Mouse (Mus musculus) cerebellum, adult 11-12 months (tissue): ENCODE results near the gene Crlf1.

ENCODE experiments used
- DNase-seq: peaks from one replicate; pipeline ENCODE4 v3.0.0; 2022

Gene Crlf1

GRCm38 (mm10) chr8:70527111-70527511, 34.2 kb downstream of the Crlf1 start:
- no peak for DNase-seq

- DNase-seq = peak; percentile 96
Measured at GRCm38 (mm10) chr8:70527512-70528181, 34.7 kb downstream of the Crlf1 start, which contains the start of the genes Fkbp8 and Kxd1. Gene Fkbp8, plus strand, starts transcription at chr8:70527724. Gene Kxd1, minus strand, starts transcription at chr8:70527956.

GRCm38 (mm10) chr8:70528182-70528797, 35.3 kb downstream of the Crlf1 start:
- DNase-seq = no peak

- no peak for DNase-seq
Measured at GRCm38 (mm10) chr8:70529299-70529698, 36.3 kb downstream of the Crlf1 start.

GRCm38 (mm10) chr8:70529741-70530161, 36.8 kb downstream of the Crlf1 start:
- no peak for DNase-seq

GRCm38 (mm10) chr8:70530314-70530713, 37.4 kb downstream of the Crlf1 start:
- DNase-seq = no peak

GRCm38 (mm10) chr8:70534281-70534680, 41.3 kb downstream of the Crlf1 start:
- DNase-seq = no peak

GRCm38 (mm10) chr8:70535221-70535620, 42.3 kb downstream of the Crlf1 start:
- DNase-seq = no peak

- DNase-seq = no peak
Measured at GRCm38 (mm10) chr8:70535701-70536100, 42.7 kb downstream of the Crlf1 start.

GRCm38 (mm10) chr8:70538024-70538579, 45.1 kb downstream of the Crlf1 start:
- DNase-seq = peak; percentile 81

GRCm38 (mm10) chr8:70538633-70539076, 45.7 kb downstream of the Crlf1 start:
- DNase-seq = peak; percentile 99

GRCm38 (mm10) chr8:70539077-70539813, 46.3 kb downstream of the Crlf1 start, which contains the start of gene Ell:
Gene Ell, plus strand, starts transcription at chr8:70539457.
- peak; percentile 98 for DNase-seq

GRCm38 (mm10) chr8:70540013-70540506, 47.1 kb downstream of the Crlf1 start:
- peak; percentile 72 for DNase-seq

GRCm38 (mm10) chr8:70540507-70541071, 47.6 kb downstream of the Crlf1 start:
- DNase-seq = no peak

GRCm38 (mm10) chr8:70541081-70541480, 48.1 kb downstream of the Crlf1 start:
- no peak for DNase-seq

GRCm38 (mm10) chr8:70544200-70544687, 51.3 kb downstream of the Crlf1 start:
- DNase-seq = peak; percentile 27

GRCm38 (mm10) chr8:70546412-70546811, 53.5 kb downstream of the Crlf1 start:
- DNase-seq = no peak

GRCm38 (mm10) chr8:70547762-70548161, 54.8 kb downstream of the Crlf1 start:
- no peak for DNase-seq

- DNase-seq = no peak
Measured at GRCm38 (mm10) chr8:70549412-70550184, 56.6 kb downstream of the Crlf1 start.

GRCm38 (mm10) chr8:70551558-70552161, 58.7 kb downstream of the Crlf1 start:
- DNase-seq = no peak

- DNase-seq = no peak
Measured at GRCm38 (mm10) chr8:70552836-70553235, 59.9 kb downstream of the Crlf1 start.
